27 mouse cellular contexts compared by ENCODE assay signal in genomic region chr3:32527181-32527580, GRCm38 (mm10). TPM values are rescaled to one million over a fixed set of nuclear protein-coding genes. Genes with fewer than 3 reads are reported as not detected.
"Had no signal": no experiment of that assay in that cellular context is flagged by ENCODE, and none has a peak within 500 bp of the region (broad histone marks: within the 10 kb centered on the region; RNA-seq: fewer than 3 reads in every experiment).

No protein-coding gene starts in this region.

- H3K9ac ChIP-seq: forebrain, postnatal 0 days; heart, embryonic 13.5 days; heart, embryonic 15.5 days; hindbrain, embryonic 13.5 days; hindbrain, embryonic 15.5 days; limb, embryonic 12.5 days; liver, embryonic 14.5 days had no signal

- ATAC-seq: forebrain, postnatal 0 days; hindbrain, postnatal 0 days had no signal

- H3K27me3 ChIP-seq: heart, embryonic 13.5 days; heart, embryonic 15.5 days; hindbrain, embryonic 13.5 days; hindbrain, embryonic 15.5 days; limb, embryonic 12.5 days had no signal

- H3K4me1 ChIP-seq: limb, embryonic 10.5 days had no signal

- DNase-seq: forebrain, postnatal 0 days; gastrocnemius, postnatal 14 days; gastrocnemius, postnatal 36 days; heart, adult 18-20 months; heart, postnatal 14 days; heart, postnatal 36 days; kidney, adult 11 months; kidney, adult 8-10 months; kidney, postnatal 10 days; kidney, postnatal 36 days; liver had no signal

- H3K9me3 ChIP-seq: heart, embryonic 15.5 days; hindbrain, embryonic 13.5 days; hindbrain, embryonic 15.5 days; limb, embryonic 10.5 days had no signal

- H3K4me2 ChIP-seq: heart, embryonic 11.5 days; heart, embryonic 13.5 days; heart, embryonic 15.5 days; hindbrain, embryonic 13.5 days; hindbrain, embryonic 15.5 days; limb, embryonic 12.5 days had no signal

- H3K27ac ChIP-seq: heart, embryonic 13.5 days; heart, embryonic 15.5 days; hindbrain, embryonic 13.5 days; hindbrain, embryonic 15.5 days; hindbrain, postnatal 0 days; layer of hippocampus, adult 2 months; left cerebral cortex, adult 2 months; limb, embryonic 10.5 days; limb, embryonic 12.5 days; liver, embryonic 14.5 days had no signal

- H3K4me3 ChIP-seq: heart, embryonic 13.5 days; heart, embryonic 15.5 days; hindbrain, embryonic 13.5 days; hindbrain, embryonic 15.5 days; layer of hippocampus, adult 2 months; left cerebral cortex, adult 2 months; limb, embryonic 10.5 days; limb, embryonic 12.5 days had no signal

RNA-seq across cellular contexts. Expression of gene Kcnmb3, which starts 35.1 kb away (rescaled TPM):
- total RNA-seq: forebrain, postnatal 0 days; gastrocnemius, adult 8-10 months; gastrocnemius, postnatal 14 days; heart, adult 18-20 months; heart, postnatal 36 days; hematopoietic stem cell, adult 5-6 weeks; hindbrain, postnatal 0 days; left cerebral cortex, adult 2 months had no signal
- polyA plus RNA-seq: forebrain, postnatal 0 days; heart, embryonic 15.5 days; hindbrain, embryonic 13.5 days; hindbrain, embryonic 15.5 days; hindbrain, postnatal 0 days; intestine, embryonic 14.5 days; kidney, embryonic 14.5 days; limb, embryonic 14.5 days; liver, embryonic 14.5 days had no signal
